Mouse (Mus musculus): ENCODE results near the gene Lsp1.

DNA sequence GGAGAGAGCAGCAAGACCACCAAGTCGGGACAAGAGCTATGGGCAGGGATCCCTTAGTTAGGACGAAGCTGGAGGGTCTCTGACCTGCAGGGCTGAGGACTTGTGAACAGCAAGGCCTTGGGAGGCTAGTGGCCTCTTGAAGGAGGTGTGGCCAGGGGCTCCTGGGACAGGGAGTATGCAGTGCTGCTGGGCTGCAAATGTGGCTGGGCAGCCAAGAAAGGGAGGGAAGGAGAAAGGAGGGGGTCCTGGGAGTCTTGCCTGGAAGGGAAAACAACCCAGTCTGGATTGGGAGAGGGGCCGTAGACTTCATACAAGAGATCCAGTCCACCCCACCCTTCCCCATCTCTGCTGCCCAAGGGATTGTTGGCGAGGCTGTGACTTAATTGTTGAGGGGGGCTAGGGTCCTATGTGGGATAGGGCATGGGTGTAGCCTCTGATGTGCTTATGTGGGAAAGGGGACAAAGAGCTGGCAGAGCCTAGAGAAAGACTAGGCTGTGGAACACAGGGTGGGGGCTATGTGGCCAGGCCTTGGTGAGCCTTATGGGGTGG is 71.4 kb downstream of the Lsp1 start:
- TF ChIP-seq CTCF (IDR thresholded peaks at IDR 0.05; ENCODE audit: low read depth, low read length) (no peak), TAL1 (conservative IDR thresholded peaks at IDR 0.05; ENCODE audit: low read depth, low read length) (no peak), GATA1 (IDR thresholded peaks at IDR 0.05; ENCODE audit: borderline replicate concordance, low read length) (no peak), GATA2 (IDR thresholded peaks at IDR 0.05; ENCODE audit: borderline replicate concordance, low read depth, low read length) (no peak), POLR2AphosphoS5 (IDR thresholded peaks at IDR 0.05; ENCODE audit: insufficient replicate concordance, low read depth, low read length) (no peak)

Measured in G1E (cell line).